Mouse (Mus musculus): ENCODE results near the gene Tmtc2. TPM values are rescaled to one million over a fixed set of nuclear protein-coding genes. Genes with fewer than 3 reads are reported as not detected.

Gene Tmtc2
- polyA plus RNA-seq, 1 experiment from 2014 or later = 10.1 TPM

GRCm38 (mm10) chr10:105417845-105418383 is 156.3 kb downstream of the Tmtc2 start:
- 94% methylated on average over 15 of the region's 15 CpGs for WGBS
- no peaks in the 10 kb centered on the region for H3K27me3 ChIP-seq (ENCODE audit: low read depth, poor library complexity, severe bottlenecking)
- H3K4me1 ChIP-seq = peaks cover 4% of the 10 kb centered on the region; the same call in 1 of the 2 replicates
- peaks cover 16% of the 10 kb centered on the region for H3K36me3 ChIP-seq
- H3K4me3 ChIP-seq = no peak overlapping the region
- H3K9me3 ChIP-seq (replicated peaks) = no peaks in the 10 kb centered on the region
- DNase-seq (ENCODE audit: low spot score) = no peak
- H3K27ac ChIP-seq = no peak overlapping the region

- no peaks in the 10 kb centered on the region for H3K27me3 ChIP-seq (ENCODE audit: low read depth, poor library complexity, severe bottlenecking)
- no peak for DNase-seq (ENCODE audit: low spot score)
Observed at GRCm38 (mm10) chr10:105416601-105417000, 157.7 kb downstream of the Tmtc2 start.

GRCm38 (mm10) chr10:105405856-105406527 is 168.3 kb downstream of the Tmtc2 start:
- Histone ChIP-seq H3K27me3 (ENCODE audit: low read depth, poor library complexity, severe bottlenecking) (no peaks in the 10 kb centered on the region), H3K9me3 (replicated peaks) (no peaks in the 10 kb centered on the region), H3K4me1 (no peaks in the 10 kb centered on the region), H3K27ac (no peak overlapping the region), H3K36me3 (no peaks in the 10 kb centered on the region), H3K4me3 (no peak overlapping the region)
- DNase-seq (ENCODE audit: low spot score) = no peak
- 93% methylated on average over 4 of the region's 4 CpGs for WGBS

More at GRCm38 (mm10) chr10:105416601-105417000, 157.7 kb downstream of the Tmtc2 start:
- Histone ChIP-seq H3K9me3 (replicated peaks) (no peaks in the 10 kb centered on the region), H3K4me1 (no peaks in the 10 kb centered on the region), H3K27ac (no peak overlapping the region), H3K4me3 (no peak overlapping the region), H3K36me3 (peaks cover 20% of the 10 kb centered on the region)
- WGBS = 89% methylated on average over 4 of the region's 4 CpGs

- Histone ChIP-seq H3K27me3 (ENCODE audit: low read depth, poor library complexity, severe bottlenecking) (no peaks in the 10 kb centered on the region), H3K4me1 (no peaks in the 10 kb centered on the region), H3K4me3 (no peak overlapping the region), H3K9me3 (replicated peaks) (no peaks in the 10 kb centered on the region), H3K27ac (no peak overlapping the region), H3K36me3 (no peaks in the 10 kb centered on the region)
- no peak for DNase-seq (ENCODE audit: low spot score)
- WGBS = 94% methylated on average over 3 of the region's 3 CpGs
Observed at GRCm38 (mm10) chr10:105403931-105404330, 170.3 kb downstream of the Tmtc2 start.

- Histone ChIP-seq H3K9me3 (replicated peaks) (no peaks in the 10 kb centered on the region), H3K27me3 (ENCODE audit: low read depth, poor library complexity, severe bottlenecking) (no peaks in the 10 kb centered on the region), H3K4me3 (no peak overlapping the region), H3K36me3 (no peaks in the 10 kb centered on the region), H3K27ac (no peak overlapping the region), H3K4me1 (no peaks in the 10 kb centered on the region)
- 84% methylated on average over 5 of the region's 5 CpGs for WGBS
- no peak for DNase-seq (ENCODE audit: low spot score)
Observed at GRCm38 (mm10) chr10:105402481-105402779, 171.8 kb downstream of the Tmtc2 start.

- H3K27me3 ChIP-seq (ENCODE audit: low read depth, poor library complexity, severe bottlenecking) = no peaks in the 10 kb centered on the region
- no peak overlapping the region for H3K27ac ChIP-seq
- no peak overlapping the region for H3K4me3 ChIP-seq
- DNase-seq (ENCODE audit: low spot score) = no peak
- no peaks in the 10 kb centered on the region for H3K9me3 ChIP-seq (replicated peaks)
- H3K4me1 ChIP-seq = no peaks in the 10 kb centered on the region
- WGBS = 93% methylated on average over 11 of the region's 11 CpGs
- no peaks in the 10 kb centered on the region for H3K36me3 ChIP-seq
Observed at GRCm38 (mm10) chr10:105401754-105402480, 172.3 kb downstream of the Tmtc2 start.

GRCm38 (mm10) chr10:105399316-105399715 is 174.9 kb downstream of the Tmtc2 start:
- H3K36me3 ChIP-seq = no peaks in the 10 kb centered on the region
- H3K4me3 ChIP-seq = no peak overlapping the region
- no peak for DNase-seq (ENCODE audit: low spot score)
- WGBS = 63% methylated on average over 5 of the region's 5 CpGs
- H3K4me1 ChIP-seq = no peaks in the 10 kb centered on the region
- no peak overlapping the region for H3K27ac ChIP-seq
- H3K27me3 ChIP-seq (ENCODE audit: low read depth, poor library complexity, severe bottlenecking) = no peaks in the 10 kb centered on the region
- no peaks in the 10 kb centered on the region for H3K9me3 ChIP-seq (replicated peaks)

- 69% methylated on average over 4 of the region's 4 CpGs for WGBS
- no peak for DNase-seq (ENCODE audit: low spot score)
- no peak overlapping the region for H3K27ac ChIP-seq
- peaks cover 23% of the 10 kb centered on the region for H3K4me1 ChIP-seq
- no peaks in the 10 kb centered on the region for H3K27me3 ChIP-seq (ENCODE audit: low read depth, poor library complexity, severe bottlenecking)
- no peaks in the 10 kb centered on the region for H3K36me3 ChIP-seq
- no peaks in the 10 kb centered on the region for H3K9me3 ChIP-seq (replicated peaks)
- no peak overlapping the region for H3K4me3 ChIP-seq
Observed at GRCm38 (mm10) chr10:105384065-105384464, 190.2 kb downstream of the Tmtc2 start.

- H3K4me1 ChIP-seq = peaks cover 23% of the 10 kb centered on the region
- no peaks in the 10 kb centered on the region for H3K36me3 ChIP-seq
- no peak for DNase-seq (ENCODE audit: low spot score)
- 89% methylated on average over 1 of the region's 1 CpGs for WGBS
- H3K27me3 ChIP-seq (ENCODE audit: low read depth, poor library complexity, severe bottlenecking) = no peaks in the 10 kb centered on the region
- H3K4me3 ChIP-seq = no peak overlapping the region
- no peak overlapping the region for H3K27ac ChIP-seq
- no peaks in the 10 kb centered on the region for H3K9me3 ChIP-seq (replicated peaks)
Observed at GRCm38 (mm10) chr10:105381705-105382104, 192.5 kb downstream of the Tmtc2 start.

- no peaks in the 10 kb centered on the region for H3K27me3 ChIP-seq (ENCODE audit: low read depth, poor library complexity, severe bottlenecking)
- WGBS = 55% methylated on average over 5 of the region's 5 CpGs
- H3K9me3 ChIP-seq (replicated peaks) = no peaks in the 10 kb centered on the region
- H3K36me3 ChIP-seq = no peaks in the 10 kb centered on the region
- H3K4me3 ChIP-seq = no peak overlapping the region
- H3K4me1 ChIP-seq = peaks cover 23% of the 10 kb centered on the region
- no peak for DNase-seq (ENCODE audit: low spot score)
- H3K27ac ChIP-seq = no peak overlapping the region
Observed at GRCm38 (mm10) chr10:105381202-105381601, 193.0 kb downstream of the Tmtc2 start.

GRCm38 (mm10) chr10:105380584-105380983 is 193.7 kb downstream of the Tmtc2 start:
- H3K27ac ChIP-seq = no peak overlapping the region
- H3K36me3 ChIP-seq = no peaks in the 10 kb centered on the region
- no peak for DNase-seq (ENCODE audit: low spot score)
- H3K4me1 ChIP-seq = peaks cover 23% of the 10 kb centered on the region
- H3K4me3 ChIP-seq = no peak overlapping the region
- no peaks in the 10 kb centered on the region for H3K9me3 ChIP-seq (replicated peaks)
- WGBS = 58% methylated on average over 7 of the region's 7 CpGs
- no peaks in the 10 kb centered on the region for H3K27me3 ChIP-seq (ENCODE audit: low read depth, poor library complexity, severe bottlenecking)

GRCm38 (mm10) chr10:105377711-105378110 is 196.5 kb downstream of the Tmtc2 start:
- H3K27me3 ChIP-seq (ENCODE audit: low read depth, poor library complexity, severe bottlenecking) = no peaks in the 10 kb centered on the region
- 0 out of 2 replicates have a peak, but pooled peaks cover 3% of the 10 kb centered on the region for H3K36me3 ChIP-seq
- 91% methylated on average over 2 of the region's 2 CpGs for WGBS
- peaks cover 15% of the 10 kb centered on the region; the same call in 1 of the 2 replicates for H3K4me1 ChIP-seq
- H3K27ac ChIP-seq = no peak overlapping the region
- no peak overlapping the region for H3K4me3 ChIP-seq
- no peak for DNase-seq (ENCODE audit: low spot score)
- H3K9me3 ChIP-seq (replicated peaks) = no peaks in the 10 kb centered on the region

GRCm38 (mm10) chr10:105373265-105373664 is 201.0 kb downstream of the Tmtc2 start:
- 95% methylated on average over 8 of the region's 8 CpGs for WGBS
- Histone ChIP-seq H3K27ac (no peak overlapping the region), H3K27me3 (ENCODE audit: low read depth, poor library complexity, severe bottlenecking) (no peaks in the 10 kb centered on the region), H3K4me3 (no peak overlapping the region), H3K36me3 (0 out of 2 replicates have a peak, but pooled peaks cover 11% of the 10 kb centered on the region), H3K9me3 (replicated peaks) (no peaks in the 10 kb centered on the region), H3K4me1 (no peaks in the 10 kb centered on the region)
- DNase-seq (ENCODE audit: low spot score) = no peak

Data from limb, embryonic 10.5 days (tissue).